Mouse (Mus musculus) fat pad, adult 2 months (tissue): ENCODE data around the gene Sap25.
"Not testable (repeated sequence)": the region's sequence is repeated elsewhere in the genome, so short reads cannot be mapped to it uniquely, and the experiment has no call there.

Experiments
- DNase-seq: peaks from one replicate; pipeline ENCODE4 v3.0.0-alpha.2; 2011; ENCODE audit warnings: low read depth, low spot score; ENCODE audit errors: extremely low read depth

Gene Sap25

GRCm38 (mm10) chr5:137641054-137641453 lies at the start of gene Sap25:
TSS of gene Sap25 (plus strand) at chr5:137641334.
- DNase-seq, result no peak

GRCm38 (mm10) chr5:137595921-137596320 lies 45.2 kb upstream of the Sap25 start:
- DNase-seq, result no peak

GRCm38 (mm10) chr5:137596601-137597261 lies 44.4 kb upstream of the Sap25 start:
- no peak for DNase-seq

- DNase-seq, result no peak
These were observed 43.5 kb upstream of the Sap25 start for GRCm38 (mm10) chr5:137597625-137598024.

GRCm38 (mm10) chr5:137598100-137598826 lies 42.9 kb upstream of the Sap25 start:
- DNase-seq, result no peak

- no peak for DNase-seq
These were observed 41.5 kb upstream of the Sap25 start for GRCm38 (mm10) chr5:137599600-137599999.

GRCm38 (mm10) chr5:137600281-137600618 lies 40.9 kb upstream of the Sap25 start:
- DNase-seq, result no peak

- DNase-seq, result peak; percentile 100
These were observed 40.3 kb upstream of the Sap25 start, which contains the start of gene Mospd3 for GRCm38 (mm10) chr5:137600619-137601364. TSS of gene Mospd3 (minus strand) at chr5:137601058.

GRCm38 (mm10) chr5:137601365-137601729 lies 39.8 kb upstream of the Sap25 start:
- no peak for DNase-seq

- no peak for DNase-seq
These were observed 33.1 kb upstream of the Sap25 start for GRCm38 (mm10) chr5:137607860-137608653.

- no peak for DNase-seq
These were observed 32.4 kb upstream of the Sap25 start for GRCm38 (mm10) chr5:137608654-137609190.

GRCm38 (mm10) chr5:137609292-137609691 lies 31.8 kb upstream of the Sap25 start:
- DNase-seq, result no peak

GRCm38 (mm10) chr5:137610056-137610455 lies 31.1 kb upstream of the Sap25 start:
- DNase-seq, result no peak

- DNase-seq, result no peak
These were observed 30.4 kb upstream of the Sap25 start for GRCm38 (mm10) chr5:137610548-137611244.

- DNase-seq, result no peak
These were observed 29.9 kb upstream of the Sap25 start for GRCm38 (mm10) chr5:137611245-137611602.

GRCm38 (mm10) chr5:137613076-137613475 lies 28.1 kb upstream of the Sap25 start:
- DNase-seq, result no peak

- DNase-seq, result no peak
These were observed 27.6 kb upstream of the Sap25 start, which contains the start of gene Pcolce for GRCm38 (mm10) chr5:137613550-137613949. TSS of gene Pcolce (minus strand) at chr5:137613784.

GRCm38 (mm10) chr5:137614921-137615320 lies 26.2 kb upstream of the Sap25 start:
- DNase-seq, result not testable (repeated sequence)

- no peak for DNase-seq
These were observed 25.8 kb upstream of the Sap25 start for GRCm38 (mm10) chr5:137615347-137615746.

- DNase-seq, result no peak
These were observed 17.1 kb upstream of the Sap25 start for GRCm38 (mm10) chr5:137623937-137624530.
